Mouse (Mus musculus) intestine, embryonic 14.5 days (tissue): Measurements from ENCODE around the gene Pkd1. TPM values are rescaled to one million over a fixed set of nuclear protein-coding genes. Genes with fewer than 3 reads are reported as not detected.

Source experiments
- ATAC-seq: fragments of 200-750 bp; cut with Nextera tagmentation; replicated peaks from 2 replicates; pipeline ENCODE4 v1.8.0; 2017; ENCODE audit warnings: low read depth, moderate number of reproducible peaks, moderate TSS enrichment, moderate library complexity; ENCODE audit not compliant: low FRiP score, low TSS enrichment
- DNase-seq: peaks from one replicate; pipeline ENCODE4 v3.0.0-alpha.2; 2018; ENCODE audit warnings: low spot score
- H3K27ac ChIP-seq: fragments of 300-500 bp; sonication (generic); 2 replicates; pipeline ENCODE4 v1.5.1; 2014; ENCODE audit warnings: low read depth, mild to moderate bottlenecking, control low read depth
- H3K27me3 ChIP-seq: fragments of 300-500 bp; sonication (generic); replicated peaks from 2 replicates; pipeline ENCODE4 v1.6.1; 2014; ENCODE audit warnings: low read length, control low read depth; ENCODE audit not compliant: control insufficient read depth, insufficient read depth
- H3K36me3 ChIP-seq: fragments of 300-500 bp; sonication (generic); 2 replicates; pipeline ENCODE4 v1.6.1; 2014; ENCODE audit warnings: low read length, control low read depth; ENCODE audit not compliant: control insufficient read depth, insufficient read depth
- H3K4me1 ChIP-seq: fragments of 300-500 bp; sonication (generic); replicated peaks from 2 replicates; pipeline ENCODE4 v1.6.1; 2014; ENCODE audit warnings: low read length, control low read depth, mixed read lengths; ENCODE audit not compliant: control insufficient read depth, insufficient read depth
- H3K4me2 ChIP-seq: fragments of 300-500 bp; sonication (generic); 2 replicates; pipeline ENCODE4 v1.6.1; 2014; ENCODE audit warnings: low read length
- H3K4me3 ChIP-seq: fragments of 300-500 bp; sonication (generic); 2 replicates; pipeline ENCODE4 v1.5.1; 2014; ENCODE audit warnings: low read depth, low read length, control low read depth, mixed read lengths
- H3K9ac ChIP-seq: fragments of 300-500 bp; sonication (generic); 2 replicates; pipeline ENCODE4 v1.6.1; 2014; ENCODE audit warnings: mild to moderate bottlenecking, low read length
- H3K9me3 ChIP-seq: fragments of 300-500 bp; sonication (generic); 2 replicates; pipeline ENCODE4 v1.6.1; 2016; ENCODE audit warnings: low read length, control low read depth; ENCODE audit not compliant: control insufficient read depth
- WGBS: fragments of 180-500 bp; shearing (Covaris S2); extraction: QIAGEN DNeasy Blood & Tissue Kit; methylation state at CpG from one replicate; pipeline ENCODE4 v1.1.7; 2014; 5-methylcytosine and 5-hydroxymethylcytosine counted together
- polyA plus RNA-seq: library from polyadenylated mRNA; unstranded; fragments of >200 nt; fragmentation: Nextera tagmentation; extraction: Ambion mirVana; gene quantifications from 2 replicates; pipeline ENCODE4 v1.2.1, GENCODE M21; 2014

Pkd1 gene
- polyA plus RNA-seq, 1 experiment from 2014 or later, result 26.8 TPM

- ATAC-seq, result peak; percentile 53; the same call in 1 of the 2 replicates
- H3K4me1 ChIP-seq, result 0 out of 2 replicates have a peak, but pooled peaks cover 8% of the 10 kb centered on the region
- DNase-seq, result peak; percentile 62
- no peak overlapping the region for H3K4me3 ChIP-seq
- no peaks in the 10 kb centered on the region for H3K9me3 ChIP-seq
- H3K9ac ChIP-seq, result no peak overlapping the region
- no peak overlapping the region for H3K27ac ChIP-seq
- no peaks in the 10 kb centered on the region for H3K27me3 ChIP-seq
- peaks cover 47% of the 10 kb centered on the region for H3K36me3 ChIP-seq
- no peak overlapping the region for H3K4me2 ChIP-seq
- 56% methylated on average over 8 of the region's 8 CpGs for WGBS
Measured at GRCm38 (mm10) chr17:24567034-24567779, 17.6 kb downstream of the Pkd1 start.

DNA sequence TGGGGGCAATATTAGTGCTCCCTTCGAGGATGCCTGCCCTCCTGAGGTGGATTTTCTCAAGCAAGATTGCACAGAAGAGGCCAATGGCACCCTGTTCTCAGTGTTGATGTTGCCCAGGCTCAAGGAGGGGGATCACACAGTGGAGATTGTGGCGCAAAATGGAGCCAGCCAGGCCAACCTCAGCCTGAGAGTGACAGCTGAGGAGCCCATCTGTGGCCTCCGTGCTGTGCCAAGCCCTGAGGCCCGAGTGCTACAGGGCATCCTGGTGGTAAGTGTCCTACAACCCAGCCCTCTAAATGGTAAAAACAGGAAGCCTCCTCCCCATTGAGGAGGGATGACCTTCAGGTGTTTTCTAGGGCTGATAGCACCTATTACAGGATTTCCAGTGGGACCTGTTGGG lies 20.2 kb downstream of the Pkd1 start:
- Histone ChIP-seq H3K9me3 (no peaks in the 10 kb centered on the region), H3K9ac (no peak overlapping the region), H3K4me2 (no peak overlapping the region), H3K4me3 (no peak overlapping the region), H3K27ac (no peak overlapping the region), H3K27me3 (no peaks in the 10 kb centered on the region), H3K36me3 (peaks cover 72% of the 10 kb centered on the region), H3K4me1 (0 out of 2 replicates have a peak, but pooled peaks cover 8% of the 10 kb centered on the region)
- WGBS, result 90% methylated on average over 4 of the region's 4 CpGs
- ATAC-seq (no peak), DNase-seq (no peak)

DNA sequence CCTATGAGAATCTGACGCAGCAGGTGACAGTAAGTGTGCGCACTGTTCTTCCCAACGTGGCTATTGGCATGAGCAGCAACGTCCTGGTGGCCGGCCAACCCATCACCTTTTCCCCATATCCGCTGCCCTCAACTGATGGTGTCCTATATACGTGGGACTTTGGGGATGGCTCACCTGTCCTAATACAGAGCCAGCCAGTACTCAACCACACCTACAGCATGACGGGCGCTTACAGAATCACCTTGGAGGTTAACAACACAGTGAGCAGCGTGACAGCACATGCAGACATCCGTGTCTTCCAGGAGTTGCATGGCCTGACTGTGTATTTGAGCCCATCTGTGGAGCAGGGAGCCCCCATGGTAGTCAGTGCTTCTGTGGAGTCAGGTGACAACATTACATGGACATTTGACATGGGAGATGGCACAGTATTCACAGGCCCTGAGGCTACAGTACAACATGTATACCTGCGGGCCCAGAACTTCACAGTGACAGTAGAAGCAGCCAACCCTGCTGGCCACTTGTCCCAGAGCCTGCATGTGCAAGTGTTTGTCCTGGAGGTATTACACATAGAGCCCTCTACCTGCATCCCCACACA lies 23.1 kb downstream of the Pkd1 start:
- H3K9ac ChIP-seq, result no peak overlapping the region
- no peak for DNase-seq
- no peak overlapping the region for H3K4me2 ChIP-seq
- H3K9me3 ChIP-seq, result no peaks in the 10 kb centered on the region
- H3K27ac ChIP-seq, result no peak overlapping the region
- ATAC-seq, result no peak
- H3K27me3 ChIP-seq, result no peaks in the 10 kb centered on the region
- 92% methylated on average over 12 of the region's 12 CpGs for WGBS
- peaks cover 90% of the 10 kb centered on the region for H3K36me3 ChIP-seq
- H3K4me3 ChIP-seq, result no peak overlapping the region
- no peaks in the 10 kb centered on the region for H3K4me1 ChIP-seq

DNA sequence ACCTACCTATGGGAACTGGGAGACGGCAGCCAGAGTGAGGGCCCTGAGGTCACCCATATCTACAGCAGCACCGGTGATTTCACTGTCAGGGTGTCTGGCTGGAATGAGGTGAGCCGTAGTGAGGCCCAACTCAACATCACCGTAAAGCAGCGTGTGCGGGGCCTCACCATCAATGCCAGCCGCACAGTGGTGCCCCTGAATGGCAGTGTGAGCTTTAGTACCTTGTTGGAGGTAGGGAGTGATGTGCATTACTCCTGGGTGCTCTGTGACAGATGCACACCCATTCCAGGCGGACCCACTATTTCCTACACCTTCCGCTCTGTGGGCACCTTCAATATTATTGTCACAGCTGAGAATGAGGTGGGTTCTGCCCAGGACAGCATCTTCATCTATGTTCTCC lies 24.2 kb downstream of the Pkd1 start:
- Histone ChIP-seq H3K27me3 (no peaks in the 10 kb centered on the region), H3K4me2 (no peak overlapping the region), H3K4me3 (no peak overlapping the region), H3K36me3 (peaks cover 91% of the 10 kb centered on the region), H3K4me1 (no peaks in the 10 kb centered on the region), H3K9me3 (no peaks in the 10 kb centered on the region), H3K9ac (no peak overlapping the region), H3K27ac (no peak overlapping the region)
- 93% methylated on average over 9 of the region's 9 CpGs for WGBS
- ATAC-seq (no peak), DNase-seq (no peak)

DNA sequence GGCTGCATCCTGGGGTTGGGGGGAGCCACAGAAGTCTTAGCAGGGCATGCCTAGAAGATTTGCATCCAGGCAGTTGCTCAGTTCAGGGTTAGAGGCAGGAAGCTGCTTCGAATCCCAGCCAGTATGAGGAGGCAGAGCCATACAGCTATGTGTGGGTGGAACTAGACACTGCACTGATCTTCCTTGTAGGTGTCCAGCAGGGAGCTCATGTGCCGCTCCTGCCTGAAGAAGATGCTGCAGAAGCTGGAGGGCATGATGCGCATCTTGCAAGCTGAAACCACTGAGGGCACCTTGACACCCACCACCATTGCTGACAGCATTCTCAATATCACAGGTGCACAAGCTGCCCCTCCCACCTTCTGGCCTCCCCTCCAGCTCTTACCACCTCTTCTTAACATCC lies 29.9 kb downstream of the Pkd1 start:
- Histone ChIP-seq H3K27ac (no peak overlapping the region), H3K27me3 (no peaks in the 10 kb centered on the region), H3K9me3 (no peaks in the 10 kb centered on the region), H3K4me3 (no peak overlapping the region), H3K36me3 (peaks cover 79% of the 10 kb centered on the region), H3K9ac (no peak overlapping the region), H3K4me1 (no peaks in the 10 kb centered on the region), H3K4me2 (no peak overlapping the region)
- ATAC-seq, result no peak
- WGBS, result 91% methylated on average over 3 of the region's 3 CpGs
- DNase-seq, result no peak

DNA sequence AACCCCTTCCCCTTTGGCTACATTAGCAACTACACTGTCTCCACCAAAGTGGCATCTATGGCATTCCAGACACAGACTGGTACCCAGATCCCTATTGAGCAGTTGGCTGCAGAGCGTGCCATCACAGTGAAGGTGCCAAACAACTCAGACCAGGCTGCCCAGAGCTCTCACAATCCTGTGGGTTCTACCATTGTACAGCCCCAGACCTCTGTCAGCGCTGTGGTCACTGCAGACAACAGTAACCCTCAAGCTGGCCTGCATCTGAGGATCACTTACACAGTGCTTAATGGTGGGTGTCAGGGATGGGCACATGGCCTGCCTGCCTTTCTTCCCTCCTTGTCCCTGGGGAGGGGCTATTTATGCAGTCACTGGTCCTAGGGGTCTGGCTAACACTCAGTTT lies 30.7 kb downstream of the Pkd1 start:
- 88% methylated on average over 2 of the region's 2 CpGs for WGBS

GRCm38 (mm10) chr17:24583599-24584460 lies 34.2 kb downstream of the Pkd1 start:
- DNase-seq (no peak), ATAC-seq (no peak)
- no peak overlapping the region for H3K9ac ChIP-seq
- no peak overlapping the region for H3K4me2 ChIP-seq
- no peaks in the 10 kb centered on the region for H3K27me3 ChIP-seq
- 67% methylated on average over 5 of the region's 5 CpGs for WGBS
- H3K4me1 ChIP-seq, result no peaks in the 10 kb centered on the region
- no peak overlapping the region for H3K4me3 ChIP-seq
- no peaks in the 10 kb centered on the region for H3K9me3 ChIP-seq
- H3K27ac ChIP-seq, result no peak overlapping the region
- H3K36me3 ChIP-seq, result peaks cover 78% of the 10 kb centered on the region

More for the DNA sequence above, 30.7 kb downstream of the Pkd1 start:
- Histone ChIP-seq H3K9me3 (no peaks in the 10 kb centered on the region), H3K36me3 (peaks cover 76% of the 10 kb centered on the region), H3K4me1 (no peaks in the 10 kb centered on the region), H3K27me3 (no peaks in the 10 kb centered on the region), H3K4me3 (no peak overlapping the region), H3K27ac (no peak overlapping the region), H3K9ac (no peak overlapping the region), H3K4me2 (no peak overlapping the region)
- ATAC-seq, result no peak
- no peak for DNase-seq

DNA sequence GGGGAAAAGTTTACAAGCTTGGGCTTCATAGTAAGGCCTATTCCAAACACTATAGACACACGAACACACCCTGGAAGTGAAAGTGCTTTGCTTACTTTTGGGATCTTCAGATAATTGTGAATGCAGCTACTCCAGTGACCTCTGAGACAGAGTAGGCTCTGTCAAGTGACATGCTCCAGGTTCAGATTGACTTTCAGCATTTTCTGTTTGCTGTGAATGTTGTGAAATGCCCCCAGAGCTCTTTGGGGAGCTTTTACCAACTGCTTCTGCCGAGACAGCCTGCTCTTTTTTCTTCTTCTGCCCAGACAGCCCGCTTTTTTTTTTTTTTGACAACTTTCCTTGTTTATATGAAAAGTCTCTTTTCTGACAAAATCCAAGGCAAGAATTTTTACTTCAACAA lies 34.9 kb downstream of the Pkd1 start:
- no peaks in the 10 kb centered on the region for H3K9me3 ChIP-seq
- no peaks in the 10 kb centered on the region for H3K27me3 ChIP-seq
- no peak for DNase-seq
- H3K36me3 ChIP-seq, result peaks cover 76% of the 10 kb centered on the region
- H3K4me3 ChIP-seq, result no peak overlapping the region
- ATAC-seq, result no peak
- no peaks in the 10 kb centered on the region for H3K4me1 ChIP-seq
- no peak overlapping the region for H3K27ac ChIP-seq
- H3K4me2 ChIP-seq, result no peak overlapping the region
- no peak overlapping the region for H3K9ac ChIP-seq
- 68% methylated on average over 3 of the region's 3 CpGs for WGBS
